ENCODE assay signal across 11 mouse cellular contexts in genomic region chr14:46661118-46661791, GRCm38 (mm10).
DNase-seq lines count a peak whose midpoint lies in the region; ATAC-seq lines count a peak whose summit lies in the region.
"Had no signal": no experiment of that assay in that cellular context is flagged by ENCODE, and none has a peak within 500 bp of the region (broad histone marks: within the 10 kb centered on the region; RNA-seq: fewer than 3 reads in every experiment).

No protein-coding gene starts in this region.

- H3K9ac ChIP-seq in hindbrain, embryonic 15.5 days: no peak overlapping the region
- H3K9ac ChIP-seq in hindbrain, embryonic 13.5 days: no peak overlapping the region
- no peak overlapping the region for H3K9ac ChIP-seq in hindbrain, embryonic 16.5 days (ENCODE audit: low read depth, low read length)
- H3K9ac ChIP-seq: limb, embryonic 13.5 days had no signal

- H3K36me3 ChIP-seq in hindbrain, embryonic 15.5 days: no peaks in the 10 kb centered on the region
- no peaks in the 10 kb centered on the region for H3K36me3 ChIP-seq in hindbrain, embryonic 13.5 days
- H3K36me3 ChIP-seq in hindbrain, embryonic 16.5 days (ENCODE audit: control insufficient read depth, insufficient read depth, low read length): no peaks in the 10 kb centered on the region
- H3K36me3 ChIP-seq: limb, embryonic 13.5 days had no signal

- no peak overlapping the region for H3K4me3 ChIP-seq in hindbrain, embryonic 15.5 days
- H3K4me3 ChIP-seq in hindbrain, embryonic 13.5 days: no peak overlapping the region
- no peak overlapping the region for H3K4me3 ChIP-seq in hindbrain, embryonic 16.5 days (ENCODE audit: low read length)
- H3K4me3 ChIP-seq: limb, embryonic 13.5 days had no signal

- no peaks in the 10 kb centered on the region for H3K27me3 ChIP-seq in hindbrain, embryonic 15.5 days
- H3K27me3 ChIP-seq in hindbrain, embryonic 13.5 days: 0 out of 2 replicates have a peak, but pooled peaks cover 6% of the 10 kb centered on the region
- H3K27me3 ChIP-seq in hindbrain, embryonic 16.5 days (replicated peaks; ENCODE audit: control insufficient read depth, insufficient read depth, low read length): no peaks in the 10 kb centered on the region

- H3K4me2 ChIP-seq in hindbrain, embryonic 15.5 days: no peak overlapping the region
- H3K4me2 ChIP-seq in hindbrain, embryonic 13.5 days: no peak overlapping the region
- no peak overlapping the region for H3K4me2 ChIP-seq in hindbrain, embryonic 16.5 days (ENCODE audit: low read length)
- H3K4me2 ChIP-seq: limb, embryonic 13.5 days had no signal

- peak; percentile 5 for DNase-seq in right cerebral cortex, adult 18-20 months
- DNase-seq in right cerebral cortex, postnatal 36 days (ENCODE audit: low spot score in 2 of 2): no peak
- DNase-seq in yolk sac, embryonic 10.5 days (ENCODE audit: low spot score): peak; percentile 9
- DNase-seq in ovary, postnatal 10 days (ENCODE audit: low spot score): no peak
- no peak for DNase-seq in liver
- DNase-seq: adrenal gland, postnatal 10 days; cerebellum, adult 9-11 months had no signal

- H3K9me3 ChIP-seq in hindbrain, embryonic 15.5 days: no peaks in the 10 kb centered on the region
- no peaks in the 10 kb centered on the region for H3K9me3 ChIP-seq in hindbrain, embryonic 13.5 days
- no peaks in the 10 kb centered on the region for H3K9me3 ChIP-seq in hindbrain, embryonic 16.5 days (ENCODE audit: control insufficient read depth, low read length)
- H3K9me3 ChIP-seq: limb, embryonic 13.5 days had no signal

- no peak overlapping the region for H3K27ac ChIP-seq in hindbrain, embryonic 15.5 days (replicated peaks)
- H3K27ac ChIP-seq in hindbrain, embryonic 13.5 days: no peak overlapping the region
- H3K27ac ChIP-seq in hindbrain, embryonic 16.5 days (ENCODE audit: low read depth, low read length): no peak overlapping the region; the same call in 1 of the 2 replicates
- H3K27ac ChIP-seq: limb, embryonic 13.5 days had no signal

- peaks cover 17% of the 10 kb centered on the region for H3K4me1 ChIP-seq in hindbrain, embryonic 15.5 days (replicated peaks)
- peaks cover 17% of the 10 kb centered on the region for H3K4me1 ChIP-seq in hindbrain, embryonic 13.5 days (replicated peaks)
- H3K4me1 ChIP-seq in hindbrain, embryonic 16.5 days (ENCODE audit: control insufficient read depth, insufficient read depth, low read depth, low read length): peaks cover 12% of the 10 kb centered on the region

- WGBS in hindbrain, embryonic 15.5 days: 20% methylated on average over 3 of the region's 3 CpGs
- 15% methylated on average over 3 of the region's 3 CpGs for WGBS in hindbrain, embryonic 13.5 days
- 18% methylated on average over 3 of the region's 3 CpGs for WGBS in hindbrain, embryonic 16.5 days

- ATAC-seq in hindbrain, embryonic 15.5 days (ENCODE audit: low FRiP score, low read depth): peak; percentile 63
- ATAC-seq in hindbrain, embryonic 13.5 days (ENCODE audit: low FRiP score): no peak
- peak; percentile 73 for ATAC-seq in hindbrain, embryonic 16.5 days

Comparison
In these comparisons a context has a peak if more than half of its experiments do, and no peak if none do; other contexts are left out.
1. DNase-seq: peak in right cerebral cortex, adult 18-20 months (single experiment) and yolk sac, embryonic 10.5 days (single experiment); none in right cerebral cortex, postnatal 36 days (0 of 2), ovary, postnatal 10 days (single experiment) and liver (single experiment).